Mouse (Mus musculus) heart, embryonic 14.5 days (tissue): ENCODE results near the gene Ly6g5c. TPM values are rescaled to one million over a fixed set of nuclear protein-coding genes. Genes with fewer than 3 reads are reported as not detected.

ENCODE experiments used
- ATAC-seq: fragments of 200-750 bp; cut with Nextera tagmentation; 2 replicates; pipeline ENCODE4 v1.8.0; 2017; ENCODE audit warnings: low read depth, moderate TSS enrichment; ENCODE audit not compliant: insufficient number of reproducible peaks, insufficient read depth, low FRiP score
- H3K27ac ChIP-seq, 2 experiments: fragments of 200-500 bp in 1 of 2; fragments of 300-500 bp in 1 of 2; sonication (generic) in 1 of 2; replicated peaks in 1 of 2; 2 replicates each; pipeline ENCODE4 v1.5.1; 2012 to 2014; ENCODE audit warnings: low read depth in 2 of 2, low read length in 2 of 2, control low read depth in 1 of 2, mild to moderate bottlenecking in 1 of 2, mixed read lengths in 1 of 2; ENCODE audit not compliant: control insufficient read depth in 1 of 2, insufficient read depth in 1 of 2
- H3K27me3 ChIP-seq: fragments of 300-500 bp; sonication (generic); 2 replicates; pipeline ENCODE4 v1.6.1; 2014; ENCODE audit warnings: mild to moderate bottlenecking, low read length, control low read depth; ENCODE audit not compliant: control insufficient read depth, insufficient read depth
- H3K36me3 ChIP-seq: fragments of 300-500 bp; sonication (generic); 2 replicates; pipeline ENCODE4 v1.6.1; 2014; ENCODE audit warnings: mild to moderate bottlenecking, control low read depth, low read length, mixed read lengths; ENCODE audit not compliant: control insufficient read depth, insufficient read depth
- H3K4me1 ChIP-seq, 2 experiments: fragments of 200-500 bp in 1 of 2; fragments of 300-500 bp in 1 of 2; sonication (generic) in 1 of 2; 2 replicates each; pipeline ENCODE4 v1.6.1; 2012 to 2014; ENCODE audit warnings: low read length in 2 of 2, control low read depth in 1 of 2, mixed read lengths in 1 of 2; ENCODE audit not compliant: control insufficient read depth in 2 of 2, insufficient read depth in 2 of 2
- H3K4me2 ChIP-seq: fragments of 300-500 bp; sonication (generic); 2 replicates; pipeline ENCODE4 v1.6.1; 2014; ENCODE audit warnings: mild to moderate bottlenecking, low read length
- H3K4me3 ChIP-seq, 2 experiments: fragments of 200-500 bp in 1 of 2; fragments of 300-500 bp in 1 of 2; sonication (generic) in 1 of 2; 2 replicates each; pipeline ENCODE4 v1.5.1; 2012 to 2014; ENCODE audit warnings: low read length in 2 of 2, mild to moderate bottlenecking in 2 of 2, control low read depth in 1 of 2, low read depth in 1 of 2, moderate library complexity in 1 of 2; ENCODE audit not compliant: control insufficient read depth in 1 of 2, insufficient read depth in 1 of 2
- H3K9ac ChIP-seq: fragments of 300-500 bp; sonication (generic); 2 replicates; pipeline ENCODE4 v1.6.1; 2014; ENCODE audit warnings: mild to moderate bottlenecking, low read length
- H3K9me3 ChIP-seq: fragments of 300-500 bp; sonication (generic); 2 replicates; pipeline ENCODE4 v1.6.1; 2016; ENCODE audit warnings: low read length, control low read depth; ENCODE audit not compliant: control insufficient read depth
- WGBS: fragments of 180-500 bp; shearing (Covaris S2); extraction: QIAGEN DNeasy Blood & Tissue Kit; methylation state at CpG from one replicate; pipeline ENCODE4 v1.1.7; 2014; 5-methylcytosine and 5-hydroxymethylcytosine counted together
- polyA plus RNA-seq: library from polyadenylated mRNA; unstranded; fragments of >200 nt; fragmentation: Nextera tagmentation; extraction: Ambion mirVana; gene quantifications from 2 replicates; pipeline ENCODE4 v1.2.1, GENCODE M21; 2014

Gene Ly6g5c
- polyA plus RNA-seq, 1 experiment from 2014 or later: not detected

- Histone ChIP-seq H3K9ac (no peak overlapping the region), H3K27me3 (0 out of 2 replicates have a peak, but pooled peaks cover 4% of the 10 kb centered on the region), H3K4me1 (peaks cover 9 to 11% of the 10 kb centered on the region in 2 experiments), H3K36me3 (no peaks in the 10 kb centered on the region), H3K9me3 (no peaks in the 10 kb centered on the region), H3K4me3 (no peak overlapping the region), H3K4me2 (no peak overlapping the region), H3K27ac (no peak overlapping the region)
- no peak for ATAC-seq
- WGBS: 62% methylated on average over 3 of the region's 3 CpGs
Observed at GRCm38 (mm10) chr17:35083929-35084497, 24.1 kb upstream of the Ly6g5c start.

GRCm38 (mm10) chr17:35085208-35085865 is 22.7 kb upstream of the Ly6g5c start, which contains the start of gene Ly6g6f:
Gene Ly6g6f (minus strand): TSS chr17:35085610.
- 54% methylated on average over 7 of the region's 7 CpGs for WGBS
- Histone ChIP-seq H3K36me3 (no peaks in the 10 kb centered on the region), H3K4me2 (no peak within 1 kb of the TSS), H3K9me3 (no peaks in the 10 kb centered on the region), H3K9ac (no peak within 1 kb of the TSS), H3K27me3 (0 out of 2 replicates have a peak, but pooled peaks cover 4% of the 10 kb centered on the region), H3K4me1 (peaks cover 6 to 8% of the 10 kb centered on the region in 2 experiments), H3K4me3 (no peak within 1 kb of the TSS), H3K27ac (no peak within 1 kb of the TSS)
- ATAC-seq: no peak

- no peaks in the 10 kb centered on the region for H3K9me3 ChIP-seq
- no peak overlapping the region for H3K9ac ChIP-seq
- H3K4me3 ChIP-seq: no peak overlapping the region
- no peak overlapping the region for H3K4me2 ChIP-seq
- H3K4me1 ChIP-seq: peaks cover 5 to 10% of the 10 kb centered on the region in 2 experiments
- H3K27ac ChIP-seq: no peak overlapping the region
- peaks cover 21% of the 10 kb centered on the region for H3K36me3 ChIP-seq
- ATAC-seq: no peak
- 27% methylated on average over 2 of the region's 2 CpGs for WGBS
- H3K27me3 ChIP-seq: no peaks in the 10 kb centered on the region
Observed at GRCm38 (mm10) chr17:35088151-35088550, 19.9 kb upstream of the Ly6g5c start.

- WGBS: 3% methylated on average over 64 of the region's 67 CpGs
- Histone ChIP-seq H3K9ac (peak within 1 kb of the TSS; percentile 79), H3K4me2 (peak within 1 kb of the TSS; percentile 72), H3K4me3 (peak within 1 kb of the TSS; percentile 57 to 74), H3K4me1 (peaks cover 5 to 10% of the 10 kb centered on the region in 2 experiments), H3K27me3 (no peaks in the 10 kb centered on the region), H3K27ac (peak within 1 kb of the TSS; percentile 87 to 97), H3K9me3 (no peaks in the 10 kb centered on the region), H3K36me3 (peaks cover 29% of the 10 kb centered on the region)
- ATAC-seq: peak; percentile 94
Observed at GRCm38 (mm10) chr17:35088825-35089644, 19.0 kb upstream of the Ly6g5c start, which contains the start of gene Abhd16a. Gene Abhd16a (plus strand): TSS chr17:35089263.

- no peak for ATAC-seq
- Histone ChIP-seq H3K27me3 (no peaks in the 10 kb centered on the region), H3K27ac (peak overlapping the region; percentile 0 to 87; a peak in 2 of 4 replicates), H3K9me3 (no peaks in the 10 kb centered on the region), H3K36me3 (peaks cover 42% of the 10 kb centered on the region), H3K4me3 (peak overlapping the region; percentile 57 to 74; a peak in 3 of 4 replicates), H3K4me1 (peaks cover 5 to 10% of the 10 kb centered on the region in 2 experiments), H3K4me2 (peak overlapping the region; percentile 72), H3K9ac (peak overlapping the region; percentile 79)
- WGBS: 60% methylated on average over 8 of the region's 8 CpGs
Observed at GRCm38 (mm10) chr17:35090166-35090932, 17.7 kb upstream of the Ly6g5c start.

GRCm38 (mm10) chr17:35092403-35093198 is 15.5 kb upstream of the Ly6g5c start:
- H3K9me3 ChIP-seq: no peaks in the 10 kb centered on the region
- H3K27me3 ChIP-seq: no peaks in the 10 kb centered on the region
- no peak overlapping the region for H3K27ac ChIP-seq
- peaks cover 64% of the 10 kb centered on the region for H3K36me3 ChIP-seq
- H3K4me2 ChIP-seq: no peak overlapping the region
- ATAC-seq: no peak
- H3K9ac ChIP-seq: no peak overlapping the region
- H3K4me3 ChIP-seq: no peak overlapping the region
- peaks cover 5 to 10% of the 10 kb centered on the region in 2 experiments for H3K4me1 ChIP-seq
- 90% methylated on average over 14 of the region's 14 CpGs for WGBS
